Comparison of ENCODE assay signal across 16 mouse cellular contexts in the genomic region with DNA sequence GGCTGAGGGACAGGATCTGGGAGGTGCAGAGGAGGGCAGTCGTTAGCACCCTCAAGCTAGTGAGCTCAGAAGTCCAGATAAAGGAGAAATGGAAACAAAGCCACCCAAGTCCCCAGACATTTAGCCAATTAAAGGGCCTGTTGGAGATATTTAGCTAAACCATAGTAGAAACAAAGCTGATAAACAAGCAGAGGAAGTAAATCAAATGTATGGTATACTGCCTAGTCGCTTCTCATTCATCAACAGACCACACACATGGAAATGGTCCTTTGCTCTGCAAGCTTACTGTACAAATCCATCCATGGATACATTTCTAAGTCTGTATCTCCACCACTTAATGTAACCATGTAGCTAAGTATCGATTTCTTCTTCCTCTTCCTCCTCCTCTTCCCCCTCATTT. TPM values are rescaled to one million over a fixed set of nuclear protein-coding genes. Genes with fewer than 3 reads are reported as not detected.
"Had no signal": no experiment of that assay in that cellular context is flagged by ENCODE, and none has a peak within 500 bp of the region (broad histone marks: within the 10 kb centered on the region; RNA-seq: fewer than 3 reads in every experiment).

No protein-coding gene starts in this region.

- DNase-seq: kidney, adult 9 months; kidney, postnatal 25 days; layer of hippocampus, postnatal 36 days; lung, postnatal 10 days; lung, postnatal 4 days; midbrain, embryonic 14.5 days; right cerebral cortex, adult 18-20 months; right cerebral cortex, postnatal 25 days; thymus, postnatal 36 days had no signal

- H3K4me2 ChIP-seq: limb, embryonic 13.5 days; neural tube, embryonic 15.5 days had no signal

- H3K9me3 ChIP-seq: limb, embryonic 13.5 days; midbrain, embryonic 10.5 days; neural tube, embryonic 15.5 days had no signal

- H3K9ac ChIP-seq: limb, embryonic 13.5 days; liver, embryonic 14.5 days; neural tube, embryonic 15.5 days had no signal

- H3K4me3 ChIP-seq: limb, embryonic 13.5 days; midbrain, embryonic 10.5 days; myocyte; neural tube, embryonic 15.5 days had no signal

- H3K27ac ChIP-seq: limb, embryonic 13.5 days; liver, embryonic 14.5 days; midbrain, embryonic 10.5 days; neural tube, embryonic 15.5 days had no signal

- ATAC-seq: hindbrain, embryonic 16.5 days; inflammation-experienced regulatory T-cells, adult 6 months had no signal

- H3K4me1 ChIP-seq: midbrain, embryonic 10.5 days; neural tube, embryonic 15.5 days had no signal

- H3K36me3 ChIP-seq: limb, embryonic 13.5 days; midbrain, embryonic 10.5 days; neural tube, embryonic 15.5 days had no signal

- H3K27me3 ChIP-seq: limb, embryonic 13.5 days; neural tube, embryonic 15.5 days had no signal

RNA-seq across cellular contexts. Expression of a gene that starts 24.0 kb away (rescaled TPM):
- polyA plus RNA-seq: inflammation-experienced regulatory T-cells, adult 6 months had no signal
